In genomic region chr17:88274720-88275433, GRCm38 (mm10) we compare ENCODE assay signal across 9 mouse cellular contexts.
A peak's percentile ranks its signal among the peaks of the same experiment; 100 is the strongest.
DNase-seq lines count a peak whose midpoint lies in the region; ATAC-seq and TF ChIP-seq lines count a peak whose summit lies in the region.
"Had no signal": no experiment of that assay in that cellular context is flagged by ENCODE, and none has a peak within 500 bp of the region (broad histone marks: within the 10 kb centered on the region; RNA-seq: fewer than 3 reads in every experiment).

No protein-coding gene starts in this region.

- no peak overlapping the region for H3K9ac ChIP-seq in heart, postnatal 0 days (replicated peaks; ENCODE audit: low read depth, low read length)
- no peak overlapping the region for H3K9ac ChIP-seq in neural tube, embryonic 11.5 days (ENCODE audit: low read length)

- no peak for TF ChIP-seq EP300 in heart, postnatal 0 days (IDR thresholded peaks at IDR 0.05; ENCODE audit: low read depth)

- H3K9me3 ChIP-seq in heart, postnatal 0 days (replicated peaks; ENCODE audit: control insufficient read depth, low read length): 0 out of 2 replicates have a peak, but pooled peaks cover 7% of the 10 kb centered on the region
- no peaks in the 10 kb centered on the region for H3K9me3 ChIP-seq in heart, embryonic 10.5 days
- no peaks in the 10 kb centered on the region; the same call in 1 of the 2 replicates for H3K9me3 ChIP-seq in neural tube, embryonic 11.5 days (ENCODE audit: control insufficient read depth, low read length)

- H3K27me3 ChIP-seq in heart, postnatal 0 days (ENCODE audit: control insufficient read depth, insufficient read depth, low read length): no peaks in the 10 kb centered on the region
- no peaks in the 10 kb centered on the region for H3K27me3 ChIP-seq in heart, embryonic 10.5 days (ENCODE audit: insufficient read depth, poor library complexity, severe bottlenecking)
- no peaks in the 10 kb centered on the region for H3K27me3 ChIP-seq in neural tube, embryonic 11.5 days (ENCODE audit: control insufficient read depth, insufficient read depth, low read length)

- H3K4me3 ChIP-seq in heart, postnatal 0 days (ENCODE audit: low read depth, low read length): no peak overlapping the region
- no peak overlapping the region for H3K4me3 ChIP-seq in heart, embryonic 10.5 days
- no peak overlapping the region for H3K4me3 ChIP-seq in neural tube, embryonic 11.5 days (ENCODE audit: low read depth, low read length)

- no peak for DNase-seq in heart, postnatal 0 days (ENCODE audit: low spot score)
- DNase-seq in heart, embryonic 10.5 days (ENCODE audit: low spot score): no peak
- no peak for DNase-seq in neural tube, embryonic 11.5 days (ENCODE audit: low spot score)
- DNase-seq in neural tube, embryonic 10.5 days (ENCODE audit: extremely low spot score, low spot score): no peak
- DNase-seq in induced T-regulatory cell, adult 2 months (ENCODE audit: low read depth): peak; percentile 59
- DNase-seq in right cerebral cortex, postnatal 36 days (ENCODE audit: low spot score in 2 of 2): peak; percentile 34 to 38
- no peak for DNase-seq in thymus, postnatal 25 days
- DNase-seq: thymus, postnatal 14 days had no signal

- no peak for TF ChIP-seq CTCF in heart, postnatal 0 days (IDR thresholded peaks at IDR 0.05; ENCODE audit: low read depth)

- 48% methylated on average over 6 of the region's 6 CpGs for WGBS in heart, postnatal 0 days
- 73% methylated on average over 6 of the region's 6 CpGs for WGBS in heart, embryonic 10.5 days
- WGBS in neural tube, embryonic 11.5 days: 43% methylated on average over 6 of the region's 6 CpGs

- no peak overlapping the region for H3K4me2 ChIP-seq in heart, postnatal 0 days (ENCODE audit: low read depth, low read length)
- H3K4me2 ChIP-seq in neural tube, embryonic 11.5 days (ENCODE audit: low read depth): no peak overlapping the region

- peak overlapping the region; percentile 48 for H3K27ac ChIP-seq in heart, postnatal 0 days (ENCODE audit: low read depth)
- no peak overlapping the region for H3K27ac ChIP-seq in heart, embryonic 10.5 days
- H3K27ac ChIP-seq in neural tube, embryonic 11.5 days (ENCODE audit: low read depth, low read length): no peak overlapping the region

- no peaks in the 10 kb centered on the region for H3K4me1 ChIP-seq in heart, postnatal 0 days (ENCODE audit: control insufficient read depth, insufficient read depth)
- H3K4me1 ChIP-seq in heart, embryonic 10.5 days: no peaks in the 10 kb centered on the region
- H3K4me1 ChIP-seq in neural tube, embryonic 11.5 days (ENCODE audit: control insufficient read depth, insufficient read depth, low read length): no peaks in the 10 kb centered on the region

- no peaks in the 10 kb centered on the region for H3K36me3 ChIP-seq in heart, postnatal 0 days (replicated peaks; ENCODE audit: control insufficient read depth, insufficient read depth, low read length)
- H3K36me3 ChIP-seq in heart, embryonic 10.5 days: no peaks in the 10 kb centered on the region
- no peaks in the 10 kb centered on the region for H3K36me3 ChIP-seq in neural tube, embryonic 11.5 days (ENCODE audit: control insufficient read depth, insufficient read depth, low read length)

- ATAC-seq in heart, postnatal 0 days (ENCODE audit: insufficient read depth, low read depth): peak; percentile 33; the same call in 1 of the 2 replicates
- peak; percentile 84 for ATAC-seq in neural tube, embryonic 11.5 days (ENCODE audit: insufficient read depth, low FRiP score, low TSS enrichment)
- ATAC-seq in cerebellum, adult (ENCODE audit: insufficient number of reproducible peaks, low FRiP score, low TSS enrichment): no peak

Comparison
In these comparisons a context has a peak if more than half of its experiments do, and no peak if none do; other contexts are left out.
1. DNase-seq: peak in induced T-regulatory cell, adult 2 months (single experiment) and right cerebral cortex, postnatal 36 days (2 of 2); none in heart, postnatal 0 days (single experiment), heart, embryonic 10.5 days (single experiment), neural tube, embryonic 11.5 days (single experiment), neural tube, embryonic 10.5 days (single experiment) and thymus, postnatal 25 days (single experiment).